Mouse (Mus musculus) ES-Bruce4 (cell line): ENCODE results near the gene Slc9a6. TPM values are rescaled to one million over a fixed set of nuclear protein-coding genes. Genes with fewer than 3 reads are reported as not detected.

Experiments used
- H3K27ac ChIP-seq: 2 replicates; pipeline ENCODE4 v1.5.1; 2012; ENCODE audit warnings: low read length, inconsistent platforms; ENCODE audit not compliant: insufficient read depth
- H3K27me3 ChIP-seq: 2 replicates; pipeline ENCODE4 v1.6.1; 2012; ENCODE audit warnings: mild to moderate bottlenecking, low read length, inconsistent platforms; ENCODE audit not compliant: control insufficient read depth, poor library complexity, insufficient read depth, severe bottlenecking
- H3K36me3 ChIP-seq: 2 replicates; pipeline ENCODE4 v1.6.1; 2012; ENCODE audit warnings: inconsistent platforms, mild to moderate bottlenecking, low read length, moderate library complexity; ENCODE audit not compliant: control insufficient read depth, poor library complexity, insufficient read depth, severe bottlenecking
- H3K4me1 ChIP-seq: one replicate; pipeline ENCODE4 v1.8.1; 2011; ENCODE audit warnings: low read length; ENCODE audit not compliant: control insufficient read depth, insufficient read depth
- H3K4me3 ChIP-seq: 2 replicates; pipeline ENCODE4 v1.5.1; 2011; ENCODE audit warnings: low read depth, mild to moderate bottlenecking, low read length
- H3K9ac ChIP-seq: 2 replicates; pipeline ENCODE4 v1.6.1; 2012; ENCODE audit warnings: low read depth, mild to moderate bottlenecking, inconsistent platforms; ENCODE audit not compliant: poor library complexity, severe bottlenecking
- H3K9me3 ChIP-seq: replicated peaks from 2 replicates; pipeline ENCODE4 v1.6.1; 2012; ENCODE audit warnings: mild to moderate bottlenecking, low read length, inconsistent platforms; ENCODE audit not compliant: control insufficient read depth, poor library complexity, insufficient read depth, severe bottlenecking
- CTCF ChIP-seq: IDR thresholded peaks from one replicate; pipeline ENCODE4 v1.8.1; 2011; ENCODE audit warnings: low read depth, low read length
- EP300 ChIP-seq: IDR thresholded peaks from 2 replicates; pipeline ENCODE4 v1.6.1; 2011; ENCODE audit warnings: low read depth, low read length; ENCODE audit not compliant: insufficient read depth
- POLR2A ChIP-seq: IDR thresholded peaks from one replicate; pipeline ENCODE4 v1.8.1; 2011; ENCODE audit warnings: low read length; ENCODE audit not compliant: insufficient read depth
- polyA plus RNA-seq: library from polyadenylated mRNA; stranded (reverse); fragments of >200 nt; gene quantifications from 2 replicates; pipeline ENCODE4 v1.2.4, GENCODE M21; 2011; ENCODE audit warnings: low read depth; ENCODE audit not compliant: missing spikeins, insufficient read depth, insufficient read length

The Slc9a6 gene
- polyA plus RNA-seq, 1 experiment: 9.9 TPM

GRCm38 (mm10) chrX:56708592-56709370 lies 99.2 kb downstream of the Slc9a6 start:
- no peak for TF ChIP-seq CTCF
- TF ChIP-seq EP300: no peak
- TF ChIP-seq POLR2A: no peak
- Histone ChIP-seq H3K36me3 (no peaks in the 10 kb centered on the region), H3K9ac (no peak overlapping the region), H3K4me1 (no peaks in the 10 kb centered on the region), H3K9me3 (no peaks in the 10 kb centered on the region), H3K27ac (no peak overlapping the region), H3K27me3 (no peaks in the 10 kb centered on the region), H3K4me3 (no peak overlapping the region)

DNA sequence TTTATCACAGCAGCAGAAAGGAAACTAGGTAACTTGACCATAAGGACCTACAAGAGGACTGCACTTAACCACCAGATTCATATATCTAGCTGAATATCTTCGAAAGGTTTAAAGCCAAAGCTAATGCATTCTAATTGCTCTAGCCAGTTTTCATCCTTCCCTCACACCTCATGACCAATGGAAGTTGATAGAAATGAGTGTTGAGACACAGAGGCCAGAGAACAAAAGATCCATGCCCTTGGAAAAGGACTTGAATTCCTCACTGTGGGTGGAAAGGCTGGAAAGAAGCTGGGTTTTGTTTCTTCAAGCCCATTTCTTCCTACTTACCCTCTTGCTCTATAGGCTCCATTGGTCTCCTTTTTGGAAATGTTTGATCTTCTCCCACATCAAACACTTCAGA lies 101.0 kb downstream of the Slc9a6 start:
- TF ChIP-seq EP300 (no peak), POLR2A (no peak), CTCF (no peak)
- Histone ChIP-seq H3K27ac (no peak overlapping the region), H3K27me3 (no peaks in the 10 kb centered on the region), H3K9me3 (no peaks in the 10 kb centered on the region), H3K4me1 (no peaks in the 10 kb centered on the region), H3K4me3 (no peak overlapping the region), H3K9ac (no peak overlapping the region), H3K36me3 (no peaks in the 10 kb centered on the region)

DNA sequence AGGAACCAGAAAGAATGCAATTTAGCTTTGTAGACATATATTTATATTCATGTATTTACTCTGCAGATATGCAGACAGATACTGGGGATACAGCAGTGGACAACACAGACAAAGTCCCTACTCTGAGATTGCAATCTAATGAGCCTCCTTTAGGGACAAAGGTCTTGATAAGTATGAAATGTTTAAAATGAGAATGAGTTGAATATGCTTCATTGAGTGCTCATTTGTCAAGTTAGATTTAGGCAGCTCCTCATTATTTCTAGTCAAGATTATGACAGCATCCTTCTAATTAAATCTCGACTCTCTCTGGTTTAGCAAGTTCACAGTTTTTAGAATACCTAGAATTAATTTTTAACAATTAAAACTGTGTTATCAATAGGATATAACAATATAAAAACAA lies 103.1 kb downstream of the Slc9a6 start:
- TF ChIP-seq POLR2A (no peak), EP300 (no peak), CTCF (no peak)
- no peaks in the 10 kb centered on the region for H3K4me1 ChIP-seq
- H3K36me3 ChIP-seq: no peaks in the 10 kb centered on the region
- no peak overlapping the region for H3K9ac ChIP-seq
- no peak overlapping the region for H3K4me3 ChIP-seq
- H3K27me3 ChIP-seq: no peaks in the 10 kb centered on the region
- H3K27ac ChIP-seq: no peak overlapping the region
- H3K9me3 ChIP-seq: no peaks in the 10 kb centered on the region

Other genes starting within 250 kb of the Slc9a6 start
- 3.3 and 3.5 TPM in 2 replicates for gene Smim10l2a, start 235.2 kb upstream of the Slc9a6 start, polyA plus RNA-seq
- 2.4 TPM in 1 of 2 replicates, not detected in the other for gene Gm2174, start 161.8 kb upstream of the Slc9a6 start, polyA plus RNA-seq
- gene Ints6l, start 154.9 kb upstream of the Slc9a6 start, polyA plus RNA-seq: 10.5 and 11.1 TPM in 2 replicates
- gene Gm10477, start 85.0 kb upstream of the Slc9a6 start, polyA plus RNA-seq: not detected in 2 replicates
- gene Gm648, start 60.2 kb upstream of the Slc9a6 start, polyA plus RNA-seq: 1.1 TPM in 1 of 2 replicates, not detected in the other
- 21.0 and 21.1 TPM in 2 replicates for gene Mmgt1, start 11.7 kb upstream of the Slc9a6 start, polyA plus RNA-seq
- 162 and 169 TPM in 2 replicates for gene Fhl1, start 122.0 kb downstream of the Slc9a6 start, polyA plus RNA-seq
- 4.4 and 5.1 TPM in 2 replicates for gene Map7d3, start 212.6 kb downstream of the Slc9a6 start, polyA plus RNA-seq